Mouse (Mus musculus): ENCODE data around the gene Morn1. TPM values are rescaled to one million over a fixed set of nuclear protein-coding genes. Genes with fewer than 3 reads are reported as not detected.

Gene Morn1
- polyA plus RNA-seq, 1 experiment from 2014 or later = 8.9 TPM

DNA sequence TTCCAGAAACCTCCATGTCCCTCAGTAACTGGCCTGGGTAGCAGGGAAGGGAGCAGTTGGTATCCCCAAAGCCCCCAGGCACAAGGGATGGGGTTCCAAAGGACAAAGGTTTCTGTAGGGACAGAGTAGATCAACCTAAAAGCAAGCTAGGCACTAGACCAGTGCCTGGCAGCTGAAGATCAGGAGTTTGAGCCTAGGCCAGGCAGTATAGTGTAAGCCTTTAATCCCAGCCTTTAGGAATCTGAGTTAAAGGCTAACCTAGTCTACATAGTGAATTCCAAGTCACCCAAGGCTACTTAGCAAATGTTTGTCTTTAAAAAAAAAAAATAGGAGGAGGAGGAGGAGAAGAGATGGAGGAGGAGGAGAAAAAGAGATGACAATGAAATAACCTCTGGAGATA lies 102.4 kb downstream of the Morn1 start:
- no peak for ATAC-seq
- Histone ChIP-seq H3K36me3 (no peaks in the 10 kb centered on the region), H3K4me3 (replicated peaks) (no peak overlapping the region), H3K27me3 (no peaks in the 10 kb centered on the region), H3K9ac (replicated peaks) (no peak overlapping the region), H3K4me1 (replicated peaks) (peaks cover 65% of the 10 kb centered on the region), H3K4me2 (replicated peaks) (no peak overlapping the region), H3K9me3 (no peaks in the 10 kb centered on the region), H3K27ac (no peak overlapping the region)

GRCm38 (mm10) chr4:155189711-155190139 lies 103.3 kb downstream of the Morn1 start:
- Histone ChIP-seq H3K27ac (no peak overlapping the region; the same call in 1 of the 2 replicates), H3K4me1 (replicated peaks) (peaks cover 56% of the 10 kb centered on the region)

GRCm38 (mm10) chr4:155190275-155190674 lies 103.9 kb downstream of the Morn1 start:
- Histone ChIP-seq H3K4me2 (replicated peaks) (no peak overlapping the region), H3K36me3 (no peaks in the 10 kb centered on the region), H3K27ac (no peak overlapping the region), H3K4me3 (replicated peaks) (no peak overlapping the region), H3K9me3 (no peaks in the 10 kb centered on the region), H3K4me1 (replicated peaks) (peaks cover 51% of the 10 kb centered on the region), H3K27me3 (no peaks in the 10 kb centered on the region), H3K9ac (replicated peaks) (0 out of 2 replicates have a peak overlapping the region, but pooled peaks have one; percentile 2)
- 57% methylated on average over 7 of the region's 7 CpGs for WGBS
- no peak for ATAC-seq

More at GRCm38 (mm10) chr4:155189711-155190139, 103.3 kb downstream of the Morn1 start:
- ATAC-seq = no peak
- Histone ChIP-seq H3K4me3 (replicated peaks) (no peak overlapping the region), H3K4me2 (replicated peaks) (no peak overlapping the region), H3K36me3 (no peaks in the 10 kb centered on the region), H3K9ac (replicated peaks) (peak overlapping the region; percentile 2; the same call in 1 of the 2 replicates), H3K27me3 (no peaks in the 10 kb centered on the region), H3K9me3 (no peaks in the 10 kb centered on the region)
- WGBS = 5% methylated on average over 4 of the region's 4 CpGs

Other genes starting within 250 kb of the Morn1 start
- gene Ttc34, start 249.1 kb upstream of the Morn1 start, polyA plus RNA-seq (2015; fragmentation: Nextera tagmentation; extraction: Ambion mirVana) = 0.62 and 0.70 TPM in 2 replicates
- 0.32 and 0.35 TPM in 2 replicates for gene Mmel1, start 217.0 kb upstream of the Morn1 start, polyA plus RNA-seq (2015; fragmentation: Nextera tagmentation; extraction: Ambion mirVana)
- gene Fam213b, start 187.4 kb upstream of the Morn1 start, polyA plus RNA-seq (2015; fragmentation: Nextera tagmentation; extraction: Ambion mirVana) = 43.4 and 46.9 TPM in 2 replicates
- gene Tnfrsf14, start 158.0 kb upstream of the Morn1 start, polyA plus RNA-seq (2015; fragmentation: Nextera tagmentation; extraction: Ambion mirVana) = 0.40 TPM in 2 replicates
- 291 and 346 TPM in 2 replicates for gene Hes5, start 125.7 kb upstream of the Morn1 start, polyA plus RNA-seq (2015; fragmentation: Nextera tagmentation; extraction: Ambion mirVana)
- 42.0 and 43.3 TPM in 2 replicates for gene Pank4, start 122.5 kb upstream of the Morn1 start, polyA plus RNA-seq (2015; fragmentation: Nextera tagmentation; extraction: Ambion mirVana)
- 7.7 and 9.0 TPM in 2 replicates for gene Plch2, start 29.8 kb upstream of the Morn1 start, polyA plus RNA-seq (2015; fragmentation: Nextera tagmentation; extraction: Ambion mirVana)
- 19.6 and 21.8 TPM in 2 replicates for gene Pex10, start 19.6 kb upstream of the Morn1 start, polyA plus RNA-seq (2015; fragmentation: Nextera tagmentation; extraction: Ambion mirVana)
- 121 and 124 TPM in 2 replicates for gene Rer1, start 195 bp upstream of the Morn1 start, polyA plus RNA-seq (2015; fragmentation: Nextera tagmentation; extraction: Ambion mirVana)
- 9.3 and 9.9 TPM in 2 replicates for gene Ski, start 136.0 kb downstream of the Morn1 start, polyA plus RNA-seq (2015; fragmentation: Nextera tagmentation; extraction: Ambion mirVana)
- gene Faap20, start 163.2 kb downstream of the Morn1 start, polyA plus RNA-seq (2015; fragmentation: Nextera tagmentation; extraction: Ambion mirVana) = 91.2 and 92.7 TPM in 2 replicates

Data from midbrain, embryonic 13.5 days (tissue).